Comparison of ENCODE assay signal across 13 mouse cellular contexts in the genomic region with DNA sequence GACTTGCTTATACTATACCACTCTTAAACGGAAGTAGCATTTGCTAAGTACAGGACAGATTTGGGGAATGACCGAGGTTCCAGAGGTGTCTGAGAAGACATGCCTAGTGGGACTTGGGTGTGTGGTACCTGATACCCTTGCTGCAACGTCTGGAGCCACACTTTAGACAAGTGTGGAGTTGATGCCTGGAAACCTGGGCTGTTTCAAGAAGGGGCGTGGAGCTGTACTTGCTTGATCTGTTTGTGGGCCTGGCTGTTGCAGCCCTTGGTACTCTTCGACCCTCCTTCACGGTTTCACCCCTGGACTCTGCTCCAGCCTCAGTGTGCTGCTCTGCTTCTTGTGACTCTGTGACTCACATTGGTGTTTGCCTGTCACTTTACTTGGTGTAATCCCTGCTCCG. TPM values are rescaled to one million over a fixed set of nuclear protein-coding genes. Genes with fewer than 3 reads are reported as not detected.
A peak's percentile ranks its signal among the peaks of the same experiment; 100 is the strongest.
DNase-seq lines count a peak whose midpoint lies in the region; ATAC-seq and TF ChIP-seq lines count a peak whose summit lies in the region.
"Had no signal": no experiment of that assay in that cellular context is flagged by ENCODE, and none has a peak within 500 bp of the region (broad histone marks: within the 10 kb centered on the region; RNA-seq: fewer than 3 reads in every experiment).

No protein-coding gene starts in this region.

- H3K9ac ChIP-seq in heart, embryonic 11.5 days (ENCODE audit: low read depth, low read length), result no peak overlapping the region
- no peak overlapping the region for H3K9ac ChIP-seq in intestine, postnatal 0 days (ENCODE audit: low read depth, low read length)
- no peak overlapping the region; the same call in 1 of the 2 replicates for H3K9ac ChIP-seq in liver, postnatal 0 days (replicated peaks)
- no peak overlapping the region for H3K9ac ChIP-seq in forebrain, postnatal 0 days
- H3K9ac ChIP-seq: hindbrain, embryonic 12.5 days; midbrain, embryonic 13.5 days had no signal

- intact Hi-C loops in left cerebral cortex, postnatal 10 days (cut with DNase I), result no loop called here

- H3K4me3 ChIP-seq in heart, embryonic 11.5 days (ENCODE audit: low read depth, low read length), result no peak overlapping the region
- peak overlapping the region; percentile 90 for H3K4me3 ChIP-seq in G1E (ENCODE audit: low read depth, low read length)
- no peak overlapping the region for H3K4me3 ChIP-seq in intestine, postnatal 0 days (ENCODE audit: low read depth, low read length)
- peak overlapping the region; percentile 3; the same call in 1 of the 2 replicates for H3K4me3 ChIP-seq in liver, postnatal 0 days (ENCODE audit: low read depth, low read length)
- no peak overlapping the region for H3K4me3 ChIP-seq in forebrain, postnatal 0 days (ENCODE audit: low read depth, low read length)
- H3K4me3 ChIP-seq: hindbrain, embryonic 12.5 days; midbrain, embryonic 13.5 days had no signal

- peaks cover 5% of the 10 kb centered on the region; the same call in 1 of the 2 replicates for H3K4me1 ChIP-seq in heart, embryonic 11.5 days (ENCODE audit: control insufficient read depth, insufficient read depth, low read length)
- peaks cover 55% of the 10 kb centered on the region for H3K4me1 ChIP-seq in G1E (ENCODE audit: insufficient read depth, low read depth, low read length)
- peaks cover 20% of the 10 kb centered on the region; the same call in 1 of the 2 replicates for H3K4me1 ChIP-seq in intestine, postnatal 0 days (replicated peaks; ENCODE audit: control insufficient read depth, insufficient read depth, low read length)
- peaks cover 62% of the 10 kb centered on the region for H3K4me1 ChIP-seq in liver, postnatal 0 days (ENCODE audit: insufficient read depth)
- no peaks in the 10 kb centered on the region for H3K4me1 ChIP-seq in forebrain, postnatal 0 days (ENCODE audit: insufficient read depth)

- no peak for ATAC-seq in heart, embryonic 11.5 days (replicated peaks; ENCODE audit: insufficient number of reproducible peaks, low FRiP score, low TSS enrichment)
- ATAC-seq in G1E (ENCODE audit: extremely low read depth, insufficient number of reproducible peaks, low FRiP score, poor library complexity, severe bottlenecking), result peak; percentile 11
- ATAC-seq in intestine, postnatal 0 days, result peak; percentile 16
- no peak for ATAC-seq in liver, postnatal 0 days
- no peak for ATAC-seq in forebrain, postnatal 0 days
- ATAC-seq: forebrain, embryonic 16.5 days; lung, postnatal 0 days; midbrain, embryonic 13.5 days had no signal

- no peak overlapping the region for H3K27ac ChIP-seq in heart, embryonic 11.5 days (ENCODE audit: low read depth, low read length)
- no peak overlapping the region for H3K27ac ChIP-seq in intestine, postnatal 0 days (ENCODE audit: low read depth, low read length)
- H3K27ac ChIP-seq in liver, postnatal 0 days (ENCODE audit: low read depth), result no peak overlapping the region
- no peak overlapping the region for H3K27ac ChIP-seq in forebrain, postnatal 0 days (ENCODE audit: low read depth, low read length)
- H3K27ac ChIP-seq: hindbrain, embryonic 12.5 days; midbrain, embryonic 13.5 days had no signal

- WGBS in heart, embryonic 11.5 days (ENCODE audit: insufficient replicate concordance), result 74% methylated on average over 7 of the region's 7 CpGs
- WGBS in intestine, postnatal 0 days, result 58% methylated on average over 7 of the region's 7 CpGs
- 81% methylated on average over 7 of the region's 7 CpGs for whole genome bisulfite sequencing in liver, postnatal 0 days (ENCODE audit: insufficient replicate concordance)
- WGBS in forebrain, postnatal 0 days, result 91% methylated on average over 7 of the region's 7 CpGs

- peaks cover 8% of the 10 kb centered on the region; the same call in 1 of the 2 replicates for H3K27me3 ChIP-seq in heart, embryonic 11.5 days (ENCODE audit: control insufficient read depth, insufficient read depth, low read length)
- H3K27me3 ChIP-seq in G1E (ENCODE audit: insufficient read depth, low read length), result no peaks in the 10 kb centered on the region
- no peaks in the 10 kb centered on the region for H3K27me3 ChIP-seq in intestine, postnatal 0 days (replicated peaks; ENCODE audit: control insufficient read depth, insufficient read depth, low read length)
- H3K27me3 ChIP-seq in liver, postnatal 0 days (ENCODE audit: insufficient read depth, low read length), result no peaks in the 10 kb centered on the region
- H3K27me3 ChIP-seq in forebrain, postnatal 0 days (ENCODE audit: insufficient read depth, low read length), result no peaks in the 10 kb centered on the region
- H3K27me3 ChIP-seq: hindbrain, embryonic 12.5 days had no signal

- DNase-seq in heart, adult 8-10 months (ENCODE audit: low spot score), result no peak
- DNase-seq in G1E (ENCODE audit: low spot score), result no peak
- DNase-seq in liver, postnatal 0 days, result no peak
- no peak for DNase-seq in left cerebral cortex, postnatal 10 days (ENCODE audit: extremely low spot score in 1 of 2, low spot score in 2 of 2)
- DNase-seq in forebrain, postnatal 0 days, result no peak
- DNase-seq: adrenal gland, adult 2 months; cerebellum, adult 8-10 months had no signal

- TF ChIP-seq EP300 in liver, postnatal 0 days (IDR thresholded peaks at IDR 0.05; ENCODE audit: low read depth), result no peak

- TF ChIP-seq CTCF in G1E (IDR thresholded peaks at IDR 0.05; ENCODE audit: low read depth, low read length), result no peak
- no peak for TF ChIP-seq CTCF in intestine, postnatal 0 days (IDR thresholded peaks at IDR 0.05; ENCODE audit: low read depth)
- TF ChIP-seq CTCF in liver, postnatal 0 days (IDR thresholded peaks at IDR 0.05; ENCODE audit: low read depth), result no peak
- no peak for TF ChIP-seq CTCF in forebrain, postnatal 0 days (IDR thresholded peaks at IDR 0.05; ENCODE audit: low read depth)

- H3K4me2 ChIP-seq in heart, embryonic 11.5 days, result peak overlapping the region; percentile 25
- H3K4me2 ChIP-seq in intestine, postnatal 0 days (replicated peaks; ENCODE audit: low read depth), result no peak overlapping the region
- peak overlapping the region; percentile 93 for H3K4me2 ChIP-seq in liver, postnatal 0 days (ENCODE audit: low read depth, low read length)
- H3K4me2 ChIP-seq in forebrain, postnatal 0 days (ENCODE audit: low read depth), result no peak overlapping the region
- H3K4me2 ChIP-seq: hindbrain, embryonic 12.5 days; midbrain, embryonic 13.5 days had no signal

- no peaks in the 10 kb centered on the region for H3K9me3 ChIP-seq in heart, embryonic 11.5 days (replicated peaks; ENCODE audit: control insufficient read depth, low read length)
- H3K9me3 ChIP-seq in G1E (replicated peaks), result no peaks in the 10 kb centered on the region
- no peaks in the 10 kb centered on the region for H3K9me3 ChIP-seq in intestine, postnatal 0 days (ENCODE audit: control insufficient read depth)
- H3K9me3 ChIP-seq in liver, postnatal 0 days (ENCODE audit: low read length), result no peaks in the 10 kb centered on the region
- H3K9me3 ChIP-seq in forebrain, postnatal 0 days (ENCODE audit: low read length), result no peaks in the 10 kb centered on the region
- H3K9me3 ChIP-seq: hindbrain, embryonic 12.5 days; midbrain, embryonic 13.5 days had no signal

- H3K36me3 ChIP-seq in heart, embryonic 11.5 days (ENCODE audit: control insufficient read depth, insufficient read depth, low read length), result no peaks in the 10 kb centered on the region
- peaks cover 49% of the 10 kb centered on the region for H3K36me3 ChIP-seq in G1E (replicated peaks)
- no peaks in the 10 kb centered on the region; the same call in 1 of the 2 replicates for H3K36me3 ChIP-seq in intestine, postnatal 0 days (ENCODE audit: control insufficient read depth, insufficient read depth)
- peaks cover 9% of the 10 kb centered on the region; the same call in 1 of the 2 replicates for H3K36me3 ChIP-seq in liver, postnatal 0 days (replicated peaks; ENCODE audit: insufficient read depth, low read length)
- no peaks in the 10 kb centered on the region for H3K36me3 ChIP-seq in forebrain, postnatal 0 days (ENCODE audit: insufficient read depth)
- H3K36me3 ChIP-seq: hindbrain, embryonic 12.5 days; midbrain, embryonic 13.5 days had no signal

RNA-seq across cellular contexts. Expression of a gene that starts 5.4 kb away (rescaled TPM):
- polyA plus RNA-seq in heart, embryonic 11.5 days (2014; fragmentation: Nextera tagmentation; extraction: Ambion mirVana), result 10.0 and 12.7 TPM in 2 replicates
- 1 to 10 TPM; 6.3 to 6.9 (median 6.6) TPM for total RNA-seq in heart, adult 8-10 months (2022)
- total RNA-seq in G1E (2014; fragmentation: Nextera tagmentation) (944 and 1,145 TPM in 2 replicates), G1E (2017) (341 and 380 TPM in 2 replicates)
- 51.6 and 52.6 TPM in 2 replicates for polyA plus RNA-seq in G1E (2012)
- polyA plus RNA-seq in intestine, postnatal 0 days (2015; fragmentation: Nextera tagmentation; extraction: Ambion mirVana), result 21.2 and 23.8 TPM in 2 replicates
- 13.6 and 15.2 TPM in 2 replicates for polyA plus RNA-seq in liver, postnatal 0 days (2015; fragmentation: Nextera tagmentation; extraction: Ambion mirVana)
- 10 to 100 TPM; 14.3 to 14.8 TPM for total RNA-seq in left cerebral cortex, postnatal 10 days (2021)
- total RNA-seq in forebrain, postnatal 0 days (2014; rRNA removed), result 13.8 and 17.9 TPM in 2 replicates
- polyA plus RNA-seq in forebrain, postnatal 0 days (2015; fragmentation: Nextera tagmentation; extraction: Ambion mirVana), result 5.8 and 7.1 TPM in 2 replicates

Comparison
In these comparisons a context has a peak if more than half of its experiments do, and no peak if none do; other contexts are left out.
1. ATAC-seq: peak in G1E (single experiment) and intestine, postnatal 0 days (single experiment); none in heart, embryonic 11.5 days (single experiment), liver, postnatal 0 days (single experiment) and forebrain, postnatal 0 days (single experiment).
2. H3K4me2 ChIP-seq: peak in heart, embryonic 11.5 days (single experiment) and liver, postnatal 0 days (single experiment); none in intestine, postnatal 0 days (single experiment) and forebrain, postnatal 0 days (single experiment).
3. H3K4me3 ChIP-seq: peak in G1E (single experiment) and liver, postnatal 0 days (single experiment); none in heart, embryonic 11.5 days (single experiment), intestine, postnatal 0 days (single experiment) and forebrain, postnatal 0 days (single experiment).